Comparison of ENCODE assay signal across 9 mouse cellular contexts in the genomic region with DNA sequence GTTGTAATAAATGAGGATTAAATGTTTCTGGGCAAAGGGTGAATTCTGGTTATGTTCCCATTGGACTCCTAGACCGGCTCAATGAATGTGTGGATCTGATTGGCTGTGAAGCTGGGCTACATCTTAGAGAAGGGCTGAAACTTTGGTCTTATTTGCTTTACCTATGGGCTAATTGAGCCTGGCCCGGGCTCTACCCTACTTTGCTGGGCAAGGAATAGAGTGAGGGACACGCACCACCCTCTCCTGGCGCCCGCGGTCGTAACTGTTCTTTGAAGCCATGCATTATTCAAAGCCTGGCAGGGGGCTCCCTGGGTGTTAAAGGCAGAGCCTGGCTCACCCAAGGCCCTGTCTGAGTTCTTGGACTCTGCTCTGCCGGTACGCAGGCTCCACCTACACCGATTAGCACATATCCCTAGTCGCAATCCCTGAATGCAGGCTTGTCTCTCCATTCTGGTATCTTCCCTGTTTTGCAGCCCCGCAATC. TPM values are rescaled to one million over a fixed set of nuclear protein-coding genes. Genes with fewer than 3 reads are reported as not detected.
A peak's percentile ranks its signal among the peaks of the same experiment; 100 is the strongest.
DNase-seq lines count a peak whose midpoint lies in the region; ATAC-seq and TF ChIP-seq lines count a peak whose summit lies in the region.
"Had no signal": no experiment of that assay in that cellular context is flagged by ENCODE, and none has a peak within 500 bp of the region (broad histone marks: within the 10 kb centered on the region; RNA-seq: fewer than 3 reads in every experiment).

No protein-coding gene starts in this region.

- H3K27me3 ChIP-seq in heart, embryonic 11.5 days (ENCODE audit: control insufficient read depth, insufficient read depth, low read length) = peaks cover 38% of the 10 kb centered on the region
- H3K27me3 ChIP-seq in forebrain, embryonic 16.5 days (replicated peaks; ENCODE audit: control insufficient read depth, insufficient read depth, low read length) = peaks cover 24% of the 10 kb centered on the region
- H3K27me3 ChIP-seq in midbrain, postnatal 0 days (ENCODE audit: insufficient read depth, low read length) = peaks cover 21% of the 10 kb centered on the region; the same call in 1 of the 2 replicates

- H3K9ac ChIP-seq in heart, embryonic 11.5 days (ENCODE audit: low read depth, low read length) = peak overlapping the region; percentile 40
- H3K9ac ChIP-seq in forebrain, embryonic 16.5 days (replicated peaks; ENCODE audit: low read depth, low read length) = no peak overlapping the region
- H3K9ac ChIP-seq in midbrain, postnatal 0 days (replicated peaks; ENCODE audit: low read length, poor library complexity, severe bottlenecking) = peak overlapping the region; percentile 29; the same call in 1 of the 2 replicates

- no peaks in the 10 kb centered on the region for H3K9me3 ChIP-seq in heart, embryonic 11.5 days (replicated peaks; ENCODE audit: control insufficient read depth, low read length)
- no peaks in the 10 kb centered on the region for H3K9me3 ChIP-seq in forebrain, embryonic 16.5 days (ENCODE audit: control insufficient read depth, low read length)
- no peaks in the 10 kb centered on the region for H3K9me3 ChIP-seq in midbrain, postnatal 0 days (ENCODE audit: low read length)

- 10% methylated on average over 12 of the region's 12 CpGs for WGBS in heart, embryonic 11.5 days (ENCODE audit: insufficient replicate concordance)
- WGBS in forebrain, embryonic 16.5 days = 10% methylated on average over 12 of the region's 12 CpGs
- 20% methylated on average over 12 of the region's 12 CpGs for WGBS in midbrain, postnatal 0 days

- H3K4me3 ChIP-seq in heart, embryonic 11.5 days (ENCODE audit: low read depth, low read length) = peak overlapping the region; percentile 38
- H3K4me3 ChIP-seq in forebrain, embryonic 16.5 days (replicated peaks; ENCODE audit: low read length) = peak overlapping the region; percentile 28
- H3K4me3 ChIP-seq in midbrain, postnatal 0 days (ENCODE audit: low read depth, low read length) = peak overlapping the region; percentile 14; the same call in 1 of the 2 replicates

- no peak for DNase-seq in heart, postnatal 36 days
- DNase-seq in kidney, postnatal 25 days = peak; percentile 73 to 91
- no peak for DNase-seq in midbrain, postnatal 0 days (ENCODE audit: low spot score)
- no peak for DNase-seq in gastrocnemius, postnatal 25 days
- DNase-seq in spleen, postnatal 14 days (ENCODE audit: low spot score in 2 of 2) = no peak
- no peak for DNase-seq in left cerebral cortex, adult 8-10 months (ENCODE audit: low spot score in 2 of 2)

- no peak overlapping the region for H3K27ac ChIP-seq in heart, embryonic 11.5 days (ENCODE audit: low read depth, low read length)
- no peak overlapping the region for H3K27ac ChIP-seq in forebrain, embryonic 16.5 days (ENCODE audit: low read length)
- no peak overlapping the region for H3K27ac ChIP-seq in midbrain, postnatal 0 days (ENCODE audit: low read depth, low read length)

- intact Hi-C loops in heart, postnatal 36 days (cut with DNase I) = no loop called here

- peak overlapping the region; percentile 74 for H3K4me2 ChIP-seq in heart, embryonic 11.5 days
- peak overlapping the region; percentile 47 for H3K4me2 ChIP-seq in forebrain, embryonic 16.5 days (ENCODE audit: low read length)
- peak overlapping the region; percentile 41 for H3K4me2 ChIP-seq in midbrain, postnatal 0 days (ENCODE audit: low read depth, low read length, poor library complexity, severe bottlenecking)

- peaks cover 18% of the 10 kb centered on the region for H3K4me1 ChIP-seq in heart, embryonic 11.5 days (ENCODE audit: control insufficient read depth, insufficient read depth, low read length)
- peaks cover 34% of the 10 kb centered on the region for H3K4me1 ChIP-seq in forebrain, embryonic 16.5 days (replicated peaks; ENCODE audit: control insufficient read depth, insufficient read depth, low read length)
- peaks cover 18% of the 10 kb centered on the region for H3K4me1 ChIP-seq in midbrain, postnatal 0 days (ENCODE audit: insufficient read depth, low read length)

- no peak for ATAC-seq in heart, embryonic 11.5 days (replicated peaks; ENCODE audit: insufficient number of reproducible peaks, low FRiP score, low TSS enrichment)
- ATAC-seq in forebrain, embryonic 16.5 days = no peak
- no peak for ATAC-seq in midbrain, postnatal 0 days (ENCODE audit: low FRiP score)

- no peaks in the 10 kb centered on the region for H3K36me3 ChIP-seq in heart, embryonic 11.5 days (ENCODE audit: control insufficient read depth, insufficient read depth, low read length)
- no peaks in the 10 kb centered on the region; the same call in 1 of the 2 replicates for H3K36me3 ChIP-seq in forebrain, embryonic 16.5 days (ENCODE audit: control insufficient read depth, insufficient read depth)
- peaks cover 3% of the 10 kb centered on the region; the same call in 1 of the 2 replicates for H3K36me3 ChIP-seq in midbrain, postnatal 0 days (ENCODE audit: insufficient read depth, low read length)

- no peak for TF ChIP-seq CTCF in midbrain, postnatal 0 days (IDR thresholded peaks at IDR 0.05)

RNA-seq across cellular contexts. Expression of gene Mpst, which starts 3.4 kb away (rescaled TPM):
- polyA plus RNA-seq in heart, embryonic 11.5 days (2014; fragmentation: Nextera tagmentation; extraction: Ambion mirVana) = 1.1 and 1.6 TPM in 2 replicates
- total RNA-seq in heart, postnatal 36 days (2021) = 10 to 100 TPM; 40.9 to 42.3 TPM
- 4.4 and 5.0 TPM in 2 replicates for polyA plus RNA-seq in forebrain, embryonic 16.5 days (2015; fragmentation: Nextera tagmentation; extraction: Ambion mirVana)
- total RNA-seq in midbrain, postnatal 0 days (2014; rRNA removed) = 70.1 and 84.8 TPM in 2 replicates
- polyA plus RNA-seq in midbrain, postnatal 0 days (2015; fragmentation: Nextera tagmentation; extraction: Ambion mirVana) = 3.2 and 3.8 TPM in 2 replicates
- 10 to 100 TPM; 55.7 to 56.8 TPM for total RNA-seq in gastrocnemius, postnatal 25 days (2021)
- total RNA-seq in left cerebral cortex, adult 8-10 months (2022) = 10 to 100 TPM; 31.4 to 38.1 (median 34.6) TPM

RNA-seq across cellular contexts. Expression of gene Tst, which starts 3.9 kb away (rescaled TPM):
- polyA plus RNA-seq in heart, embryonic 11.5 days (2014; fragmentation: Nextera tagmentation; extraction: Ambion mirVana) = 9.6 and 13.5 TPM in 2 replicates
- total RNA-seq in heart, postnatal 36 days (2021) = 10 to 100 TPM; 20.2 to 24.4 TPM
- 25.1 and 28.4 TPM in 2 replicates for polyA plus RNA-seq in forebrain, embryonic 16.5 days (2015; fragmentation: Nextera tagmentation; extraction: Ambion mirVana)
- 31.3 and 34.8 TPM in 2 replicates for total RNA-seq in midbrain, postnatal 0 days (2014; rRNA removed)
- 34.4 and 40.0 TPM in 2 replicates for polyA plus RNA-seq in midbrain, postnatal 0 days (2015; fragmentation: Nextera tagmentation; extraction: Ambion mirVana)
- total RNA-seq in gastrocnemius, postnatal 25 days (2021) = 10 to 100 TPM; 18.4 to 26.5 TPM
- 10 to 100 TPM; 33.6 to 37.8 (median 36.0) TPM for total RNA-seq in left cerebral cortex, adult 8-10 months (2022)

RNA-seq across cellular contexts. Expression of gene Tex33, which starts 13.9 kb away (rescaled TPM):
- polyA plus RNA-seq in heart, embryonic 11.5 days (2014; fragmentation: Nextera tagmentation; extraction: Ambion mirVana) = not detected in 2 replicates
- total RNA-seq in heart, postnatal 36 days (2021) = not detected
- not detected in 2 replicates for polyA plus RNA-seq in forebrain, embryonic 16.5 days (2015; fragmentation: Nextera tagmentation; extraction: Ambion mirVana)
- not detected in 2 replicates for total RNA-seq in midbrain, postnatal 0 days (2014; rRNA removed)
- 0.16 TPM in 1 of 2 replicates, not detected in the other for polyA plus RNA-seq in midbrain, postnatal 0 days (2015; fragmentation: Nextera tagmentation; extraction: Ambion mirVana)
- not detected for total RNA-seq in gastrocnemius, postnatal 25 days (2021)
- total RNA-seq in left cerebral cortex, adult 8-10 months (2022) = not detected
- polyA plus RNA-seq: large intestine, adult 2 months had no signal

RNA-seq across cellular contexts. Expression of gene Kctd17, which starts 18.8 kb away (rescaled TPM):
- 16.8 and 21.3 TPM in 2 replicates for polyA plus RNA-seq in heart, embryonic 11.5 days (2014; fragmentation: Nextera tagmentation; extraction: Ambion mirVana)
- total RNA-seq in heart, postnatal 36 days (2021) = 10 to 100 TPM; 28.0 to 30.3 TPM
- polyA plus RNA-seq in forebrain, embryonic 16.5 days (2015; fragmentation: Nextera tagmentation; extraction: Ambion mirVana) = 105 and 141 TPM in 2 replicates
- 156 and 164 TPM in 2 replicates for total RNA-seq in midbrain, postnatal 0 days (2014; rRNA removed)
- 152 and 173 TPM in 2 replicates for polyA plus RNA-seq in midbrain, postnatal 0 days (2015; fragmentation: Nextera tagmentation; extraction: Ambion mirVana)
- total RNA-seq in gastrocnemius, postnatal 25 days (2021) = 10 to 100 TPM; 15.8 to 22.8 TPM
- total RNA-seq in left cerebral cortex, adult 8-10 months (2022) = 100 to 1,000 TPM; 299 to 358 (median 333) TPM

RNA-seq across cellular contexts. Expression of gene Tmprss6, which starts 58.8 kb away (rescaled TPM):
- polyA plus RNA-seq in heart, embryonic 11.5 days (2014; fragmentation: Nextera tagmentation; extraction: Ambion mirVana) = 0.64 TPM in 1 of 2 replicates, not detected in the other
- total RNA-seq in heart, postnatal 36 days (2021) = not detected
- 0.06 and 0.22 TPM in 2 replicates for polyA plus RNA-seq in forebrain, embryonic 16.5 days (2015; fragmentation: Nextera tagmentation; extraction: Ambion mirVana)
- 0.66 TPM in 1 of 2 replicates, not detected in the other for total RNA-seq in midbrain, postnatal 0 days (2014; rRNA removed)
- polyA plus RNA-seq in midbrain, postnatal 0 days (2015; fragmentation: Nextera tagmentation; extraction: Ambion mirVana) = 0.10 and 0.26 TPM in 2 replicates
- total RNA-seq in gastrocnemius, postnatal 25 days (2021) = not detected
- 1 to 10 TPM; 1.1 to 1.7 (median 1.2) TPM for total RNA-seq in left cerebral cortex, adult 8-10 months (2022)

Comparison
In these comparisons a context has a peak if more than half of its experiments do, and no peak if none do; other contexts are left out.
1. DNase-seq: peak in kidney, postnatal 25 days (2 of 2); none in heart, postnatal 36 days (0 of 2), midbrain, postnatal 0 days (single experiment), gastrocnemius, postnatal 25 days (single experiment), spleen, postnatal 14 days (0 of 2) and left cerebral cortex, adult 8-10 months (0 of 2).
2. Peak in every context shown above with its lines, with median percentiles within 50 percentile points of each other: H3K4me2 ChIP-seq and H3K4me3 ChIP-seq.